Mouse (Mus musculus) spleen, embryonic (tissue): Measurements from ENCODE around the gene Vmn1r173.
"Not testable (repeated sequence)": the region's sequence is repeated elsewhere in the genome, so short reads cannot be mapped to it uniquely, and the experiment has no call there.

Source experiments
- CTCF ChIA-PET: fragments of 350-600 bp; sonication (Branson Sonifier 250); formaldehyde crosslinking; loops from one replicate; lab custom pipeline; 2022; lab: Charles Lee

Gene Vmn1r173

DNA sequence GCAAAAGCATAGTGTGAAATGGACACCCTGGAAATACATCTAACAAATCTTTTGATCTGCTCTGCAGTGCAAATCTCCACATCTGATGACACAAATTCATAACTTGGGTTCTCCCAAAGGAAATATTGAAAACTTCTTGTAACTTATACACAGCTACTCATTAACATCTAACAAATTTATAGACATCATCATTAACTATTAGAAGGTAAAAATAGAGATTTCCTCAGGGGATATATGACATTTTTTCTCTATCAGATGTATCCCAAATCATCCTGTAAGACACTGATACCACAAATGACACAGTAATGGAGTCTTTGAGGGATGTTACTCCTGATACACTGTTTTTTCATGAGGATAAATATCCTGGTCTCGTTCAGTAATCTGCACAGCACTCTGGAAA lies at the start of gene Vmn1r173:
Gene Vmn1r173, plus strand, starts transcription at position 301 of the 400 bp plus-strand sequence.
- CTCF ChIA-PET, result not testable (repeated sequence)

DNA sequence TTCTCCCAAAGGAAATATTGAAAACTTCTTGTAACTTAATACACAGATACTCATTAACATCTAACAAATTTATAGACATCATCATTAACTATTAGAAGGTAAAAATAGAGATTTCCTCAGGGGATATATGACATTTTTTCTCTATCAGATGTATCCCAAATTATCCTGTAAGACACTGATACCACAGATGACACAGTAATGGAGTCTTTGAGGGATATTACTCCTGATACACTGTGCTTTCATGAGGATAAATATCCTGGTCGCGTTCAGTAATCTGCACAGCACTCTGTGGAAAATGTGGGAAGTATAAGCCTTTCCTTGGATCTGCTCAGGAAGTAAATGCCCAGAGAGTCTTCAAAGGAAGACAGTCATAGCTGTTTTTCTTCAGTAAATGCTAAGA lies 42.5 kb upstream of the Vmn1r173 start, which contains the start of gene Vmn1r172:
Gene Vmn1r172, plus strand, starts transcription at position 301 of the 400 bp plus-strand sequence.
- CTCF ChIA-PET, result no interaction called here

DNA sequence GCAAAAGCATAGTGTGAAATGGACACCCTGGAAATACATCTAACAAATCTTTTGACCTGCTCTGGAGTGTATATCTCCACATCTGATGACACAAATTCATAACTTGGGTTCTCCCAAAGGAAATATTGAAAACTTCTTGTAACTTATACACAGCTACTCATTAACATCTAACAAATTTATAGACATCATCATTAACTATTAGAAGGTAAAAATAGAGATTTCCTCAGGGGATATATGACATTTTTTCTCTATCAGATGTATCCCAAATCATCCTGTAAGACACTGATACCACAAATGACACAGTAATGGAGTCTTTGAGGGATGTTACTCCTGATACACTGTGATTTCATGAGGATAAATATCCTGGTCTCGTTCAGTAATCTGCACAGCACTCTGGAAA lies 51.5 kb downstream of the Vmn1r173 start, which contains the start of gene Vmn1r174:
Gene Vmn1r174, plus strand, starts transcription at position 301 of the 400 bp plus-strand sequence.
- CTCF ChIA-PET, result not testable (repeated sequence)
